7 mouse cellular contexts compared by ENCODE assay signal in the genomic region with DNA sequence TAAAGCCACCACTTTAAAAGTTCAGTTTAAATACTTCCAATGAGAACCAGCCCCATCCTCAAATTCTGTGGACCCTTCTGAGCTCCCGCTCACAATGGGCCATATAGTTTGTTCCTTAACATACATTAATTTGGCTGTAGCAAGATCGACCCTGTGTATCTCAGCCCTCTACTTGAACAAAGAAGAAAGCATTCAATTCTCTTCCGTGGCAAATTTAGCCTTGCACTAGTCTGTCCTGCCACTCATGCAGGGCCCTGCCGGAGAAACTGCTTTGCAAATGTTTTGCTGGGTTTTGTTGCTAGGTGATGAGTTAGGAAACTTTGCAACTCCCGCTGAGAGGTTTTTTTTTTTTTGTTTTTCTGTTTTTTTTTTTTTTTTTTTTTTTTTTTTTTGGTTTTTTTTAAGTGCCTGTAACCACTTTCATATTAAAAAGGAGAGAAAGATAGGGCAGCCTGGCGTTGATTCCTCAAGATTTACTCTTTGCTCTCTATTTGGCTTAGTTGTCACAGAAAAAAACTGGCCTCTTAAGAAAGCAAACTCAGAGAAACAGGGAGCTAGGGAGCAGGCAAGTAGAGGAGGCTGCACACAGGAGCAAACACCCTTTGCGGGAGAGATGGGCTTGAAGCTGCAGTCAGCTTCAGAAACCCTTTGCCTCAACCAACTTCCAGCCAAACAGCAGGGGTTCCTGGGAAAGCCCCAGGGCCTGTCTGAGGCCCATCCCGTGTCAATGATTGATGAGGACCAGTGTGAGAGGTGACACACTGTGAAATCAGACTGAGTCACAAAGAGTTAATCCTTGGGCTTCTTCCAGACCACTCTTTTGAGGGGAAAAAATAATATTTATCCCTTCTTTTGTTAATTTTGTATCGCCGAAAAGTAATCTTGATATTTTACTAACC.
DNase-seq lines count a peak whose midpoint lies in the region; ATAC-seq lines count a peak whose summit lies in the region.

No protein-coding gene starts in this region.

- 38% methylated on average over 10 of the region's 10 CpGs for WGBS in liver, embryonic 12.5 days (ENCODE audit: insufficient replicate concordance)
- WGBS in embryonic facial prominence, embryonic 10.5 days = 8% methylated on average over 10 of the region's 10 CpGs
- WGBS in hindbrain, embryonic 14.5 days = 1% methylated on average over 10 of the region's 10 CpGs
- WGBS in neural tube, embryonic 14.5 days = 1% methylated on average over 10 of the region's 10 CpGs

- peak; percentile 3 for DNase-seq in liver
- peak; percentile 58 for DNase-seq in embryonic facial prominence, embryonic 10.5 days (ENCODE audit: low spot score)
- peak; percentile 54 for DNase-seq in hindbrain, embryonic 14.5 days (ENCODE audit: low spot score)
- DNase-seq in ovary, postnatal 14 days (ENCODE audit: low spot score) = no peak

- no peak overlapping the region for H3K4me3 ChIP-seq in liver, embryonic 12.5 days
- no peak overlapping the region for H3K4me3 ChIP-seq in embryonic facial prominence, embryonic 10.5 days
- no peak overlapping the region for H3K4me3 ChIP-seq in hindbrain, embryonic 14.5 days (replicated peaks; ENCODE audit: low read length)
- H3K4me3 ChIP-seq in neural tube, embryonic 14.5 days (ENCODE audit: low read depth, low read length) = no peak overlapping the region

- H3K9me3 ChIP-seq in liver, embryonic 12.5 days (replicated peaks) = no peaks in the 10 kb centered on the region
- H3K9me3 ChIP-seq in embryonic facial prominence, embryonic 10.5 days = no peaks in the 10 kb centered on the region
- H3K9me3 ChIP-seq in hindbrain, embryonic 14.5 days (ENCODE audit: control insufficient read depth, low read length) = no peaks in the 10 kb centered on the region
- H3K9me3 ChIP-seq in neural tube, embryonic 14.5 days (ENCODE audit: control insufficient read depth, low read length) = no peaks in the 10 kb centered on the region

- no peak overlapping the region for H3K9ac ChIP-seq in liver, embryonic 12.5 days
- no peak overlapping the region for H3K9ac ChIP-seq in hindbrain, embryonic 14.5 days
- H3K9ac ChIP-seq in neural tube, embryonic 14.5 days (replicated peaks; ENCODE audit: low read depth, low read length) = no peak overlapping the region

- no peak overlapping the region for H3K27ac ChIP-seq in liver, embryonic 12.5 days
- peak overlapping the region; percentile 74 for H3K27ac ChIP-seq in embryonic facial prominence, embryonic 10.5 days (replicated peaks)
- peak overlapping the region; percentile 72 for H3K27ac ChIP-seq in hindbrain, embryonic 14.5 days
- H3K27ac ChIP-seq in neural tube, embryonic 14.5 days (ENCODE audit: low read depth, low read length) = peak overlapping the region; percentile 70

- H3K4me1 ChIP-seq in liver, embryonic 12.5 days = no peaks in the 10 kb centered on the region
- peaks cover 21% of the 10 kb centered on the region for H3K4me1 ChIP-seq in embryonic facial prominence, embryonic 10.5 days
- no peaks in the 10 kb centered on the region; the same call in 1 of the 2 replicates for H3K4me1 ChIP-seq in hindbrain, embryonic 14.5 days (replicated peaks; ENCODE audit: control insufficient read depth, insufficient read depth, low read length)
- H3K4me1 ChIP-seq in neural tube, embryonic 14.5 days (ENCODE audit: control insufficient read depth, insufficient read depth, low read length) = 0 out of 2 replicates have a peak, but pooled peaks cover 2% of the 10 kb centered on the region

- no peaks in the 10 kb centered on the region for H3K27me3 ChIP-seq in liver, embryonic 12.5 days (replicated peaks)
- H3K27me3 ChIP-seq in embryonic facial prominence, embryonic 10.5 days (replicated peaks; ENCODE audit: low read depth, poor library complexity, severe bottlenecking) = no peaks in the 10 kb centered on the region
- no peaks in the 10 kb centered on the region for H3K27me3 ChIP-seq in hindbrain, embryonic 14.5 days (ENCODE audit: control insufficient read depth, insufficient read depth, low read length)
- H3K27me3 ChIP-seq in neural tube, embryonic 14.5 days (ENCODE audit: control insufficient read depth, insufficient read depth, low read length) = no peaks in the 10 kb centered on the region

- no peak for ATAC-seq in liver, embryonic 12.5 days
- ATAC-seq in hindbrain, embryonic 14.5 days (ENCODE audit: low FRiP score) = peak; percentile 77
- ATAC-seq in neural tube, embryonic 14.5 days (ENCODE audit: low read depth) = peak; percentile 82
- ATAC-seq in megakaryocyte, adult 5-6 weeks (ENCODE audit: poor library complexity, severe bottlenecking) = no peak

- no peaks in the 10 kb centered on the region for H3K36me3 ChIP-seq in liver, embryonic 12.5 days
- no peaks in the 10 kb centered on the region for H3K36me3 ChIP-seq in embryonic facial prominence, embryonic 10.5 days (replicated peaks)
- H3K36me3 ChIP-seq in hindbrain, embryonic 14.5 days (replicated peaks; ENCODE audit: control insufficient read depth, insufficient read depth) = no peaks in the 10 kb centered on the region
- H3K36me3 ChIP-seq in neural tube, embryonic 14.5 days (ENCODE audit: control insufficient read depth, insufficient read depth, low read length) = no peaks in the 10 kb centered on the region

- H3K4me2 ChIP-seq in liver, embryonic 12.5 days = no peak overlapping the region
- H3K4me2 ChIP-seq in hindbrain, embryonic 14.5 days (replicated peaks) = peak overlapping the region; percentile 15
- peak overlapping the region; percentile 11; the same call in 1 of the 2 replicates for H3K4me2 ChIP-seq in neural tube, embryonic 14.5 days (ENCODE audit: low read depth, low read length)

Comparison
In these comparisons a context has a peak if more than half of its experiments do, and no peak if none do; other contexts are left out.
1. ATAC-seq: peak in hindbrain, embryonic 14.5 days (single experiment) and neural tube, embryonic 14.5 days (single experiment); none in liver, embryonic 12.5 days (single experiment) and megakaryocyte, adult 5-6 weeks (single experiment).